Mouse (Mus musculus) MEL (cell line): ENCODE results near the gene Grip1. TPM values are rescaled to one million over a fixed set of nuclear protein-coding genes. Genes with fewer than 3 reads are reported as not detected.

Experiments used
- DNase-seq: peaks from one replicate; pipeline ENCODE4 v3.0.0; 2011; ENCODE audit warnings: low read depth, low spot score
- H3K27ac ChIP-seq: 2 replicates; pipeline ENCODE4 v1.5.1; 2012; ENCODE audit warnings: low read depth, mild to moderate bottlenecking, control low read depth, low read length, moderate library complexity; ENCODE audit not compliant: control insufficient read depth
- H3K27me3 ChIP-seq, 2 experiments: fragments of 150-350 bp in 1 of 2; sonication (generic) in 1 of 2; 2 replicates each; pipeline ENCODE4 v1.6.1; 2012; ENCODE audit warnings: low read length in 2 of 2, mild to moderate bottlenecking in 2 of 2, improper control_type of control experiment in 1 of 2, moderate library complexity in 1 of 2; ENCODE audit not compliant: insufficient read depth in 2 of 2, control insufficient read depth in 1 of 2
- H3K36me3 ChIP-seq, 2 experiments: 2 replicates each; pipeline ENCODE4 v1.6.1; 2012 to 2014; ENCODE audit warnings: low read length in 2 of 2, improper control_type of control experiment in 1 of 2, inconsistent platforms in 1 of 2, mild to moderate bottlenecking in 1 of 2; ENCODE audit not compliant: insufficient read depth in 2 of 2, control insufficient read depth in 1 of 2
- H3K4me1 ChIP-seq, 2 experiments: fragments of 150-350 bp in 1 of 2; sonication (generic) in 1 of 2; 2 replicates each; pipeline ENCODE4 v1.6.1; 2012; ENCODE audit warnings: low read length in 2 of 2, improper control_type of control experiment in 1 of 2, mild to moderate bottlenecking in 1 of 2; ENCODE audit not compliant: insufficient read depth in 2 of 2, control insufficient read depth in 1 of 2
- H3K4me3 ChIP-seq, 2 experiments: fragments of 150-350 bp in 1 of 2; sonication (generic) in 1 of 2; 2 replicates each; pipeline ENCODE4 v1.5.1; 2012; ENCODE audit warnings: low read depth in 2 of 2, low read length in 2 of 2, mild to moderate bottlenecking in 2 of 2, moderate library complexity in 2 of 2, control low read depth in 1 of 2, improper control_type of control experiment in 1 of 2; ENCODE audit not compliant: control insufficient read depth in 1 of 2, insufficient read depth in 1 of 2
- H3K79me2 ChIP-seq: 2 replicates; pipeline ENCODE4 v1.6.1; 2012; ENCODE audit warnings: mild to moderate bottlenecking, low read length, moderate library complexity; ENCODE audit not compliant: control insufficient read depth, poor library complexity, insufficient read depth
- H3K9ac ChIP-seq: 2 replicates; pipeline ENCODE4 v1.6.1; 2012; ENCODE audit warnings: low read depth, mild to moderate bottlenecking, control low read depth, low read length, moderate library complexity; ENCODE audit not compliant: control insufficient read depth, poor library complexity, severe bottlenecking
- H3K9me3 ChIP-seq: fragments of 150-350 bp; sonication (generic); replicated peaks from 2 replicates; pipeline ENCODE4 v1.6.1; 2012; ENCODE audit warnings: mild to moderate bottlenecking, low read length, improper control_type of control experiment, moderate library complexity; ENCODE audit not compliant: insufficient read depth
- CHD1 ChIP-seq: IDR thresholded peaks from 2 replicates; pipeline ENCODE4 v1.6.1; 2012; ENCODE audit warnings: low read depth, mild to moderate bottlenecking, inconsistent platforms, low read length, improper control_type of control experiment
- E2F4 ChIP-seq: IDR thresholded peaks from 2 replicates; pipeline ENCODE4 v1.6.1; 2011; ENCODE audit warnings: low read depth, low read length, improper control_type of control experiment, borderline replicate concordance
- ELF1 ChIP-seq: IDR thresholded peaks from 2 replicates; pipeline ENCODE4 v1.6.1; 2014; ENCODE audit warnings: low read depth, mild to moderate bottlenecking, inconsistent platforms, low read length, improper control_type of control experiment, moderate library complexity
- EP300 ChIP-seq, 2 experiments: IDR thresholded peaks; 2 replicates each; pipeline ENCODE4 v1.6.1; 2011; ENCODE audit warnings: improper control_type of control experiment in 2 of 2, low read length in 2 of 2, low read depth in 1 of 2, mild to moderate bottlenecking in 1 of 2
- ETS1 ChIP-seq: IDR thresholded peaks from 2 replicates; pipeline ENCODE4 v1.6.1; 2012; ENCODE audit warnings: low read depth, mild to moderate bottlenecking, inconsistent platforms, low read length, improper control_type of control experiment, moderate library complexity
- GATA1 ChIP-seq: IDR thresholded peaks from 2 replicates; pipeline ENCODE4 v1.6.1; 2011; ENCODE audit warnings: low read depth, low read length, improper control_type of control experiment
- HCFC1 ChIP-seq: IDR thresholded peaks from 2 replicates; pipeline ENCODE4 v1.6.1; 2012; ENCODE audit warnings: low read depth, mild to moderate bottlenecking, inconsistent platforms, low read length, improper control_type of control experiment, moderate library complexity
- KAT2A ChIP-seq: conservative IDR thresholded peaks from 2 replicates; pipeline ENCODE4 v1.6.1; 2012; ENCODE audit warnings: low read depth, low read length, improper control_type of control experiment, inconsistent platforms
- MAFK ChIP-seq: IDR thresholded peaks from 2 replicates; pipeline ENCODE4 v1.6.1; 2011; ENCODE audit warnings: low read depth, mild to moderate bottlenecking, low read length, improper control_type of control experiment, borderline replicate concordance
- MAZ ChIP-seq: IDR thresholded peaks from 2 replicates; pipeline ENCODE4 v1.6.1; 2012; ENCODE audit warnings: low read depth, mild to moderate bottlenecking, inconsistent platforms, low read length, improper control_type of control experiment
- MEF2A ChIP-seq: IDR thresholded peaks from 2 replicates; pipeline ENCODE4 v1.6.1; 2014; ENCODE audit warnings: low read depth, mild to moderate bottlenecking, inconsistent platforms, low read length, improper control_type of control experiment; ENCODE audit not compliant: poor library complexity, insufficient replicate concordance, severe bottlenecking; ENCODE audit errors: extremely low read depth
- MXI1 ChIP-seq: IDR thresholded peaks from 2 replicates; pipeline ENCODE4 v1.6.1; 2011; ENCODE audit warnings: mild to moderate bottlenecking, low read depth, low read length, improper control_type of control experiment
- MYB ChIP-seq: IDR thresholded peaks from 2 replicates; pipeline ENCODE4 v1.6.1; 2011; ENCODE audit warnings: mild to moderate bottlenecking, low read depth, low read length, improper control_type of control experiment
- MYC ChIP-seq: IDR thresholded peaks from 2 replicates; pipeline ENCODE4 v1.6.1; 2011; ENCODE audit warnings: low read depth, mild to moderate bottlenecking, low read length, improper control_type of control experiment, moderate library complexity
- NELFE ChIP-seq: IDR thresholded peaks from 2 replicates; pipeline ENCODE4 v1.6.1; 2011; ENCODE audit warnings: low read depth, low read length, improper control_type of control experiment
- NRF1 ChIP-seq: IDR thresholded peaks from 2 replicates; pipeline ENCODE4 v1.6.1; 2014; ENCODE audit warnings: low read depth, mild to moderate bottlenecking, inconsistent platforms, low read length, improper control_type of control experiment, moderate library complexity; ENCODE audit not compliant: poor library complexity, insufficient read depth, severe bottlenecking
- POLR2A ChIP-seq, 2 experiments: IDR thresholded peaks; 2 replicates each; pipeline ENCODE4 v1.6.1; 2011 to 2012; ENCODE audit warnings: low read length in 2 of 2, mild to moderate bottlenecking in 2 of 2, control low read depth in 1 of 2, improper control_type of control experiment in 1 of 2, low read depth in 1 of 2, moderate library complexity in 1 of 2; ENCODE audit not compliant: control insufficient read depth in 1 of 2, insufficient read depth in 1 of 2, poor library complexity in 1 of 2
- POLR2AphosphoS2 ChIP-seq: IDR thresholded peaks from 2 replicates; pipeline ENCODE4 v1.6.1; 2011; ENCODE audit warnings: low read length, improper control_type of control experiment
- POLR2AphosphoS5 ChIP-seq: IDR thresholded peaks from 2 replicates; pipeline ENCODE4 v1.6.1; 2012; ENCODE audit warnings: low read depth, borderline replicate concordance, mild to moderate bottlenecking, inconsistent platforms, low read length, moderate library complexity, mixed read lengths
- RAD21 ChIP-seq: IDR thresholded peaks from 2 replicates; pipeline ENCODE4 v1.6.1; 2011; ENCODE audit warnings: mild to moderate bottlenecking, low read depth, low read length, improper control_type of control experiment
- RCOR1 ChIP-seq: IDR thresholded peaks from 2 replicates; pipeline ENCODE4 v1.6.1; 2012; ENCODE audit warnings: low read depth, mild to moderate bottlenecking, inconsistent platforms, low read length, improper control_type of control experiment
- ZC3H11A ChIP-seq: IDR thresholded peaks from 2 replicates; pipeline ENCODE4 v1.6.1; 2012; ENCODE audit warnings: low read depth, mild to moderate bottlenecking, inconsistent platforms, low read length, improper control_type of control experiment
- ZKSCAN1 ChIP-seq: IDR thresholded peaks from 2 replicates; pipeline ENCODE4 v1.6.1; 2012; ENCODE audit warnings: low read depth, mild to moderate bottlenecking, inconsistent platforms, low read length, improper control_type of control experiment, moderate library complexity
- ZMIZ1 ChIP-seq: IDR thresholded peaks from 2 replicates; pipeline ENCODE4 v1.6.1; 2012; ENCODE audit warnings: low read depth, mild to moderate bottlenecking, inconsistent platforms, low read length, improper control_type of control experiment, moderate library complexity
- polyA plus RNA-seq, 2 experiments: library from polyadenylated mRNA; stranded (reverse) in 1 of 2; unstranded in 1 of 2; fragments of >175 nt in 1 of 2; fragments of >200 nt in 1 of 2; gene quantifications; 2 replicates each; pipeline versions ENCODE4 v1.2.1 to v1.2.4; 2012; ENCODE audit warnings: low replicate concordance in 2 of 2, low read depth in 1 of 2; ENCODE audit not compliant: insufficient read length in 2 of 2, insufficient read depth in 1 of 2, missing spikeins in 1 of 2
- total RNA-seq: library from RNA; depleted of rRNA; stranded (reverse); fragments of 300-350 nt; gene quantifications from 2 replicates; pipeline ENCODE4 v1.2.3, GENCODE M21; 2012

The Grip1 gene
- total and polyA plus RNA-seq, 3 experiments: 0.04 TPM; not detected in 2

- no peak overlapping the region for H3K4me3 ChIP-seq
- TF ChIP-seq POLR2AphosphoS2 (no peak), MEF2A (no peak), ZMIZ1 (no peak), POLR2AphosphoS5 (no peak), MYC (no peak), HCFC1 (no peak), EP300 (IDR thresholded peaks at IDR 0.05; ENCODE audit: low read depth in 1 of 2, low read length in 2 of 2) (no peak), MXI1 (no peak), NELFE (no peak), ELF1 (no peak), MAZ (no peak), ETS1 (no peak), KAT2A (no peak), RAD21 (no peak), NRF1 (no peak), MYB (no peak), MAFK (no peak), POLR2A (IDR thresholded peaks at IDR 0.05; ENCODE audit: control insufficient read depth in 1 of 2, insufficient read depth in 1 of 2, low read depth in 1 of 2, low read length in 2 of 2, poor library complexity in 1 of 2) (no peak)
- TF ChIP-seq, all 39 proteins: peak for 0
- H3K36me3 ChIP-seq: no peaks in the 10 kb centered on the region
- H3K79me2 ChIP-seq: no peaks in the 10 kb centered on the region
- no peaks in the 10 kb centered on the region for H3K27me3 ChIP-seq
- no peak overlapping the region for H3K9ac ChIP-seq
- H3K27ac ChIP-seq: no peak overlapping the region
- no peak for DNase-seq
- no peaks in the 10 kb centered on the region for H3K9me3 ChIP-seq
- H3K4me1 ChIP-seq: no peaks in the 10 kb centered on the region
Observed at GRCm38 (mm10) chr10:119447930-119448329, 5.7 kb upstream of the Grip1 start.

- H3K9me3 ChIP-seq: no peaks in the 10 kb centered on the region
- H3K79me2 ChIP-seq: no peaks in the 10 kb centered on the region
- H3K4me3 ChIP-seq: no peak overlapping the region
- H3K9ac ChIP-seq: no peak overlapping the region
- TF ChIP-seq CHD1 (no peak), ZC3H11A (no peak), MXI1 (no peak), MAZ (no peak), ZKSCAN1 (no peak), E2F4 (no peak), POLR2A (IDR thresholded peaks at IDR 0.05; ENCODE audit: control insufficient read depth in 1 of 2, insufficient read depth in 1 of 2, low read depth in 1 of 2, low read length in 2 of 2, poor library complexity in 1 of 2) (no peak), ETS1 (no peak), RCOR1 (no peak), MYB (no peak), GATA1 (no peak)
- DNase-seq: no peak
- no peaks in the 10 kb centered on the region for H3K36me3 ChIP-seq
- H3K27me3 ChIP-seq: no peaks in the 10 kb centered on the region
- no peak overlapping the region for H3K27ac ChIP-seq
- no peaks in the 10 kb centered on the region for H3K4me1 ChIP-seq
Observed at GRCm38 (mm10) chr10:119452698-119453097, 932 bp upstream of the Grip1 start.
